Mouse (Mus musculus) lung, postnatal 0 days (tissue): ENCODE results near the gene 4930544D05Rik. TPM values are rescaled to one million over a fixed set of nuclear protein-coding genes. Genes with fewer than 3 reads are reported as not detected.

ENCODE experiments used
- ATAC-seq: fragments of 200-750 bp; cut with Nextera tagmentation; 2 replicates; pipeline ENCODE4 v1.8.0; 2017; ENCODE audit warnings: moderate library complexity
- DNase-seq: peaks from one replicate; pipeline ENCODE4 v3.0.0-alpha.2; 2016; ENCODE audit warnings: low spot score
- H3K27ac ChIP-seq: fragments of 300-500 bp; sonication (generic); 2 replicates; pipeline ENCODE4 v1.5.1; 2014; ENCODE audit warnings: antibody characterized with exemption, mild to moderate bottlenecking, low read length, mixed read lengths
- H3K27me3 ChIP-seq: fragments of 300-500 bp; sonication (generic); replicated peaks from 2 replicates; pipeline ENCODE4 v1.6.1; 2014; ENCODE audit warnings: low read length, mixed read lengths; ENCODE audit not compliant: insufficient read depth
- H3K36me3 ChIP-seq: fragments of 300-500 bp; sonication (generic); 2 replicates; pipeline ENCODE4 v1.6.1; 2014; ENCODE audit warnings: low read length, mixed read lengths; ENCODE audit not compliant: insufficient read depth
- H3K4me1 ChIP-seq: fragments of 300-500 bp; sonication (generic); 2 replicates; pipeline ENCODE4 v1.6.1; 2014; ENCODE audit warnings: antibody characterized with exemption, low read depth, low read length, mixed read lengths; ENCODE audit not compliant: insufficient read depth
- H3K4me2 ChIP-seq: fragments of 300-500 bp; sonication (generic); replicated peaks from 2 replicates; pipeline ENCODE4 v1.6.1; 2014; ENCODE audit warnings: low read depth, mild to moderate bottlenecking, low read length, moderate library complexity, mixed read lengths
- H3K4me3 ChIP-seq: fragments of 300-500 bp; sonication (generic); 2 replicates; pipeline ENCODE4 v1.5.1; 2014; ENCODE audit warnings: low read depth, low read length
- H3K9ac ChIP-seq: fragments of 300-500 bp; sonication (generic); replicated peaks from 2 replicates; pipeline ENCODE4 v1.6.1; 2014; ENCODE audit warnings: low read depth, mild to moderate bottlenecking
- H3K9me3 ChIP-seq: fragments of 300-500 bp; sonication (generic); 2 replicates; pipeline ENCODE4 v1.6.1; 2016; ENCODE audit warnings: low read length, mixed read lengths
- CTCF ChIP-seq: IDR thresholded peaks from 2 replicates; pipeline ENCODE4 v1.5.1; 2016; ENCODE audit warnings: antibody characterized with exemption, mild to moderate bottlenecking
- EP300 ChIP-seq: IDR thresholded peaks from 2 replicates; pipeline ENCODE4 v1.6.1; 2016; ENCODE audit warnings: antibody characterized with exemption, mild to moderate bottlenecking, control low read depth
- whole genome bisulfite sequencing: fragments of 180-500 bp; shearing (Covaris S2); extraction: QIAGEN DNeasy Blood & Tissue Kit; methylation state at CpG from one replicate; pipeline ENCODE4 v1.1.7; 2014; 5-methylcytosine and 5-hydroxymethylcytosine counted together
- polyA plus RNA-seq: library from polyadenylated mRNA; unstranded; fragments of >200 nt; fragmentation: Nextera tagmentation; extraction: Ambion mirVana; gene quantifications from 2 replicates; pipeline ENCODE4 v1.2.1, GENCODE M21; 2015

4930544D05Rik gene
- polyA plus RNA-seq, 1 experiment from 2014 or later = not detected

DNA sequence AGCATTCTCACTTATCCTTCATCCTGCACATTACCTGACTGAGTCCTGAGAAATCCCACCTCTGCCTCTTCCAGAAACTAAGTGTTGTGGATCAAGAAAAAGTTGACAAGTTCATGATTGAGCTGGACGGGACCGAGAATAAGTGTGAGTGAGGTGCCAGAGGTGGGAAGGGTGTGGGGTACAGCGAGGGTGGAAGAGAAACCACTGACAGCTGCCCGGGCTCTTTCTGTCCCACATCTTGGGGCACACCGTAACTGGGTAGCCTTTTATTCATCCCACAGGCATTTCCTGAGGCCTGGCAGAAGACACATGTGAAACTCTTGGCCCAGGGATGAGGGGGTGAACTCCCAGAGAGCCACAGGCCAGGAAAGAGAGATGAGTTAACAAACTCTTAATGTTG lies 42.9 kb downstream of the 4930544D05Rik start:
- H3K27me3 ChIP-seq = no peaks in the 10 kb centered on the region
- ATAC-seq (no peak), DNase-seq (no peak)
- H3K9me3 ChIP-seq = no peaks in the 10 kb centered on the region
- TF ChIP-seq EP300 (no peak), CTCF (no peak)
- no peak overlapping the region; the same call in 1 of the 2 replicates for H3K9ac ChIP-seq
- H3K4me3 ChIP-seq = no peak overlapping the region
- no peak overlapping the region for H3K4me2 ChIP-seq
- WGBS = 73% methylated on average over 5 of the region's 5 CpGs
- peaks cover 10% of the 10 kb centered on the region for H3K4me1 ChIP-seq
- H3K36me3 ChIP-seq = no peaks in the 10 kb centered on the region
- no peak overlapping the region for H3K27ac ChIP-seq

DNA sequence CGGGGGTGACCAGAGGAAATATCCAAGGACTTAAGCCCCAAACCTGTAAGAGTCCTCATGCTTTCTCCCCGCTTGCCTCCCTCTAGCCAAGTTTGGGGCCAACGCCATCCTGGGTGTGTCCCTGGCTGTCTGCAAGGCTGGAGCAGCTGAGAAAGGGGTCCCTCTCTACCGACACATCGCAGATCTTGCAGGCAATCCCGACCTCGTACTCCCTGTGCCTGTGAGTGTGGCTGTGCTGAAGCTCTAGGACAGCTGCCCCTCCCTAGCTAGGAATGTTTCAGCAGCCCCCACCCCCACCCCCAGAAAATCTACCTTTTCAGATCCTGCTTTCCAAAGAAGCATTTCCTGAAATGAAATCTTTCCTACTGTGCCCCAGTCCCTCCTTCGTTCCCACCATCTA lies 43.3 kb downstream of the 4930544D05Rik start:
- no peak for ATAC-seq
- H3K4me3 ChIP-seq = no peak overlapping the region
- H3K4me1 ChIP-seq = peaks cover 10% of the 10 kb centered on the region
- H3K36me3 ChIP-seq = peaks cover 2% of the 10 kb centered on the region; the same call in 1 of the 2 replicates
- H3K27me3 ChIP-seq = no peaks in the 10 kb centered on the region
- no peaks in the 10 kb centered on the region for H3K9me3 ChIP-seq
- no peak overlapping the region; the same call in 1 of the 2 replicates for H3K9ac ChIP-seq
- WGBS = 54% methylated on average over 8 of the region's 8 CpGs
- H3K27ac ChIP-seq = no peak overlapping the region
- no peak for DNase-seq
- TF ChIP-seq EP300 (no peak), CTCF (no peak)
- no peak overlapping the region for H3K4me2 ChIP-seq

DNA sequence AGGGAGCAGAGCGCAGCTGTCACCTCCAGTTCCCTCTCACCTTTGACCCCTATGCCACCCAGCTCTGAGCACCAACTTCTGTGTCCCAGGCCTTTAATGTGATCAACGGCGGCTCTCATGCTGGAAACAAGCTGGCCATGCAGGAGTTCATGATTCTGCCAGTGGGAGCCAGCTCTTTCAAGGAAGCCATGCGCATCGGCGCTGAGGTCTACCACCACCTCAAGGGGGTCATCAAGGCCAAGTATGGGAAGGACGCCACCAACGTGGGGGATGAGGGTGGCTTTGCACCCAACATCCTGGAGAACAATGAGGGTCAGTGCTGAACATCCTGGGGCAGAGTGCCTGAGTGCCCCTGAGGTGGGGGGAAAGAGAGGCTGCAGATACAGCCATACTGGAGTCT lies 44.9 kb downstream of the 4930544D05Rik start:
- no peak overlapping the region for H3K27ac ChIP-seq
- WGBS = 91% methylated on average over 8 of the region's 8 CpGs
- no peak for TF ChIP-seq EP300
- no peak for TF ChIP-seq CTCF
- DNase-seq (no peak), ATAC-seq (no peak)
- no peak overlapping the region for H3K9ac ChIP-seq
- peaks cover 13% of the 10 kb centered on the region; the same call in 1 of the 2 replicates for H3K36me3 ChIP-seq
- H3K4me3 ChIP-seq = no peak overlapping the region
- no peak overlapping the region for H3K4me2 ChIP-seq
- no peaks in the 10 kb centered on the region for H3K9me3 ChIP-seq
- H3K27me3 ChIP-seq = no peaks in the 10 kb centered on the region
- H3K4me1 ChIP-seq = peaks cover 10% of the 10 kb centered on the region

DNA sequence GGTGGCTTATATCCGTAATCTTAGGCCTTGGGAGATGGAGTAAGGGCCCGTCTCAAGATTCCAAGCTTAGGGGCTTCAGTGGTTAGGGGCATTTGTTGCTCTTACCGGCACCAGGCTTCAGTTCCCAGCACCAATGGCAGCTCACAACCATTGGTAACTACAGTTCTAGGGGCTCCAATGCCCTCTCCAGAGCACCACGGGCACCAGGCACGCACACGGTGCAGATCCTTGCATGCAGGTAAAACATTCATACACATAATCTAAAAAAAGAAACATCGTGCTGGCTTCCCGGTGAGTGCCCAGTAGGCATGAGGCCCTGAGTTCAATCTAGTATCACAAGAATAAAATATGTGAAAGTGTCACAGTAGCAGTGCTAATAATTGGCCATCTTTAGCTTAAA lies 47.5 kb downstream of the 4930544D05Rik start:
- Histone ChIP-seq H3K4me1 (no peaks in the 10 kb centered on the region), H3K36me3 (peaks cover 13% of the 10 kb centered on the region; the same call in 1 of the 2 replicates), H3K4me3 (no peak overlapping the region), H3K4me2 (no peak overlapping the region), H3K27me3 (no peaks in the 10 kb centered on the region), H3K9ac (no peak overlapping the region), H3K27ac (no peak overlapping the region), H3K9me3 (no peaks in the 10 kb centered on the region)
- WGBS = 86% methylated on average over 8 of the region's 8 CpGs
- no peak for TF ChIP-seq EP300
- no peak for TF ChIP-seq CTCF
- DNase-seq (no peak), ATAC-seq (no peak)

DNA sequence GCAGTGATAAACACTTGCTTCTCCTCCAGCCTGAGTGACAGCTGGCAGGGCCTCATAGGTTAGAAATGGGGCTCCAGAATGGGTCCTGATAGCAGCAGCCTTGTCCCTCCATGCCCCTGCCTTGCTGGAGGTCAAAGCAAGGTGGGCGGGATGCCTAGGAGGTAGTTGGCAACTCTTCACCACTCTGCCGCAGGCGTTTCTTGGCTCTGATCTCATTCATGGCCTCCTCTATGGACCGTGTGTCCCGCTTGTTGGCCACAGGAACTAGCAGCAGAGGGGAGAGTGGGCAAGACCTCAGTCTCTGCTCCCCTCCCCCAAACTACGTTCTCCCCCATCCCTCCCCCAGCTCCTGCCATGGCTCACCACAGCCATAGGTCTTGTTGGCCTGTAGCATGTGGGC lies 48.3 kb downstream of the 4930544D05Rik start:
- H3K9ac ChIP-seq = no peak overlapping the region
- H3K27ac ChIP-seq = no peak overlapping the region
- H3K36me3 ChIP-seq = peaks cover 13% of the 10 kb centered on the region; the same call in 1 of the 2 replicates
- DNase-seq = no peak
- 81% methylated on average over 6 of the region's 6 CpGs for WGBS
- H3K4me1 ChIP-seq = no peaks in the 10 kb centered on the region
- ATAC-seq = no peak
- no peaks in the 10 kb centered on the region for H3K9me3 ChIP-seq
- no peak overlapping the region for H3K4me3 ChIP-seq
- no peak overlapping the region for H3K4me2 ChIP-seq
- no peaks in the 10 kb centered on the region for H3K27me3 ChIP-seq
- no peak for TF ChIP-seq CTCF
- TF ChIP-seq EP300 = no peak

DNA sequence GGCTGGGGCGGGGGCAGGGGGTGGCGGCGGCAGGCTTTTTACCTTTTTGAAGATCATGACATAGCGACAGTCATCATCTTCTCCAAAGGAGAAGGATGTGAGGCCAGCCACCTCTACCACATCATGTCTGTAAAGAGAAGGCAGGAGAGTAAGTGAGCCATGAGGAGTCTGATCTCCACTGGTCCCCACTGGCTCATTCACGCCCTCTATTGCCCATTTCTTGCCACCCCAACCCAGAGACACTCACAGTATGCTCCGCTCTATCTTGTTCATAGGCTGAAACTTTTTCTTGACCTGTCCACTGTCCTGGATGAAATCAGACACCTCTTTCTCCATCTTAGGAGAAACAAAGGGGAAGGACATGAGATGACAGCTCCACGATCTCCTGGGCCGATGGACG lies 49.1 kb downstream of the 4930544D05Rik start:
- WGBS = 93% methylated on average over 9 of the region's 9 CpGs
- no peak overlapping the region for H3K4me2 ChIP-seq

More for the DNA sequence above, 49.1 kb downstream of the 4930544D05Rik start:
- no peak overlapping the region for H3K27ac ChIP-seq
- no peak for TF ChIP-seq EP300
- peak; percentile 24 for TF ChIP-seq CTCF
- no peaks in the 10 kb centered on the region for H3K27me3 ChIP-seq
- no peak for DNase-seq
- no peak for ATAC-seq
- H3K9ac ChIP-seq = no peak overlapping the region
- H3K4me1 ChIP-seq = no peaks in the 10 kb centered on the region; the same call in 1 of the 2 replicates
- H3K4me3 ChIP-seq = no peak overlapping the region
- no peaks in the 10 kb centered on the region for H3K9me3 ChIP-seq
- H3K36me3 ChIP-seq = peaks cover 13% of the 10 kb centered on the region; the same call in 1 of the 2 replicates

Other genes with a start within 250 kb of the 4930544D05Rik start
- 9.1 and 9.6 TPM in 2 replicates for gene Pelp1, start 205.8 kb upstream of the 4930544D05Rik start, polyA plus RNA-seq
- 12.7 and 13.7 TPM in 2 replicates for gene Arrb2, start 183.2 kb upstream of the 4930544D05Rik start, polyA plus RNA-seq
- 37.3 and 37.9 TPM in 2 replicates for gene Med11, start 163.9 kb upstream of the 4930544D05Rik start, polyA plus RNA-seq
- gene Zmynd15, start 156.4 kb upstream of the 4930544D05Rik start, polyA plus RNA-seq = 1.0 and 1.4 TPM in 2 replicates
- 45.1 and 52.3 TPM in 2 replicates for gene Cxcl16, start 155.9 kb upstream of the 4930544D05Rik start, polyA plus RNA-seq
- 2.6 and 3.8 TPM in 2 replicates for gene Tm4sf5, start 110.6 kb upstream of the 4930544D05Rik start, polyA plus RNA-seq
- 0.43 and 0.68 TPM in 2 replicates for gene Vmo1, start 101.2 kb upstream of the 4930544D05Rik start, polyA plus RNA-seq
- 0.64 and 0.86 TPM in 2 replicates for gene Gltpd2, start 96.7 kb upstream of the 4930544D05Rik start, polyA plus RNA-seq
- gene Psmb6, start 90.5 kb upstream of the 4930544D05Rik start, polyA plus RNA-seq = 451 and 505 TPM in 2 replicates
- not detected in 2 replicates for gene Gm40193, start 82.9 kb upstream of the 4930544D05Rik start, polyA plus RNA-seq
- gene Pld2, start 75.8 kb upstream of the 4930544D05Rik start, polyA plus RNA-seq = 10.8 and 13.5 TPM in 2 replicates
- 7.4 and 7.6 TPM in 2 replicates for gene Mink1, start 53.0 kb upstream of the 4930544D05Rik start, polyA plus RNA-seq
- gene Chrne, start 3.4 kb downstream of the 4930544D05Rik start, polyA plus RNA-seq = not detected in 2 replicates
- gene Gp1ba, start 23.3 kb downstream of the 4930544D05Rik start, polyA plus RNA-seq = 0.55 and 0.66 TPM in 2 replicates
- 112 and 119 TPM in 2 replicates for gene Rnf167, start 31.4 kb downstream of the 4930544D05Rik start, polyA plus RNA-seq
- 118 and 121 TPM in 2 replicates for gene Slc25a11, start 31.6 kb downstream of the 4930544D05Rik start, polyA plus RNA-seq
- gene Pfn1, start 38.8 kb downstream of the 4930544D05Rik start, polyA plus RNA-seq = 1,176 and 1,206 TPM in 2 replicates
- gene Eno3, start 41.4 kb downstream of the 4930544D05Rik start, polyA plus RNA-seq = 20.8 and 23.1 TPM in 2 replicates
- 84.6 and 95.5 TPM in 2 replicates for gene Spag7, start 53.6 kb downstream of the 4930544D05Rik start, polyA plus RNA-seq
- 8.7 and 9.9 TPM in 2 replicates for gene Camta2, start 72.3 kb downstream of the 4930544D05Rik start, polyA plus RNA-seq
- gene Inca1, start 84.3 kb downstream of the 4930544D05Rik start, polyA plus RNA-seq = 2.4 and 2.6 TPM in 2 replicates
- 4.8 and 5.3 TPM in 2 replicates for gene Kif1c, start 84.7 kb downstream of the 4930544D05Rik start, polyA plus RNA-seq
- 3.5 and 3.6 TPM in 2 replicates for gene Zfp3, start 148.4 kb downstream of the 4930544D05Rik start, polyA plus RNA-seq
- 0.96 and 2.1 TPM in 2 replicates for gene Scimp, start 196.7 kb downstream of the 4930544D05Rik start, polyA plus RNA-seq
- gene Rabep1, start 228.9 kb downstream of the 4930544D05Rik start, polyA plus RNA-seq = 35.3 and 35.6 TPM in 2 replicates